Mouse (Mus musculus) central nervous system, embryonic 14 days (tissue): Measurements from ENCODE around the gene Ptprc. TPM values are rescaled to one million over a fixed set of nuclear protein-coding genes. Genes with fewer than 3 reads are reported as not detected.

Experiments
- polyA plus RNA-seq: library from polyadenylated mRNA; depleted of rRNA; stranded (reverse); fragments of >200 nt; gene quantifications from 2 replicates; pipeline ENCODE4 v1.2.3, GENCODE M21; 2012; rRNA removed

Ptprc gene
- polyA plus RNA-seq: 1.7 and 1.9 TPM in 2 replicates

GRCm38 (mm10) chr1:138175494-138175893, at the start of gene Ptprc:
TSS of gene Ptprc (minus strand) at chr1:138175708.

Other genes with a start within 250 kb of the Ptprc start
- not detected in 2 replicates for gene Atp6v1g3, start 98.0 kb upstream of the Ptprc start, polyA plus RNA-seq